Mouse (Mus musculus) limb, embryonic 11.5 days (tissue): ENCODE measurements around the gene Plce1. TPM values are rescaled to one million over a fixed set of nuclear protein-coding genes. Genes with fewer than 3 reads are reported as not detected.

Source experiments
- ATAC-seq: fragments of 200-750 bp; cut with Nextera tagmentation; 2 replicates; pipeline ENCODE4 v1.8.0; 2017; ENCODE audit warnings: low read depth; ENCODE audit not compliant: insufficient number of reproducible peaks, low FRiP score, low TSS enrichment
- DNase-seq: peaks from one replicate; pipeline ENCODE4 v3.0.0-alpha.2; 2015; ENCODE audit warnings: low spot score
- H3K27ac ChIP-seq: fragments of 300-500 bp; sonication (generic); replicated peaks from 2 replicates; pipeline ENCODE4 v1.5.1; 2014; ENCODE audit warnings: low read depth, mild to moderate bottlenecking, low read length
- H3K27me3 ChIP-seq: fragments of 300-500 bp; sonication (generic); 2 replicates; pipeline ENCODE4 v1.6.1; 2014; ENCODE audit warnings: mild to moderate bottlenecking, low read length, mixed read lengths; ENCODE audit not compliant: control insufficient read depth, insufficient read depth
- H3K36me3 ChIP-seq: fragments of 300-500 bp; sonication (generic); 2 replicates; pipeline ENCODE4 v1.6.1; 2014; ENCODE audit warnings: mild to moderate bottlenecking, low read length, moderate library complexity, mixed read lengths; ENCODE audit not compliant: control insufficient read depth, insufficient read depth
- H3K4me1 ChIP-seq: fragments of 300-500 bp; sonication (generic); 2 replicates; pipeline ENCODE4 v1.6.1; 2014; ENCODE audit warnings: low read length, mixed read lengths; ENCODE audit not compliant: control insufficient read depth, insufficient read depth
- H3K4me2 ChIP-seq: fragments of 300-500 bp; sonication (generic); 2 replicates; pipeline ENCODE4 v1.6.1; 2014; ENCODE audit warnings: low read depth, mild to moderate bottlenecking, moderate library complexity; ENCODE audit not compliant: severe bottlenecking
- H3K4me3 ChIP-seq: fragments of 300-500 bp; sonication (generic); 2 replicates; pipeline ENCODE4 v1.5.1; 2014; ENCODE audit warnings: low read depth, low read length
- H3K9ac ChIP-seq: fragments of 300-500 bp; sonication (generic); 2 replicates; pipeline ENCODE4 v1.6.1; 2014; ENCODE audit warnings: mild to moderate bottlenecking, low read length
- H3K9me3 ChIP-seq: fragments of 300-500 bp; sonication (generic); 2 replicates; pipeline ENCODE4 v1.6.1; 2016; ENCODE audit warnings: low read length; ENCODE audit not compliant: control insufficient read depth
- WGBS: fragments of 180-500 bp; shearing (Covaris S2); extraction: QIAGEN DNeasy Blood & Tissue Kit; methylation state at CpG from one replicate; pipeline ENCODE4 v1.1.7; 2014; 5-methylcytosine and 5-hydroxymethylcytosine counted together
- polyA plus RNA-seq: library from polyadenylated mRNA; unstranded; fragments of >200 nt; fragmentation: Nextera tagmentation; extraction: Ambion mirVana; gene quantifications from 2 replicates; pipeline ENCODE4 v1.2.1, GENCODE M21; 2014

Gene Plce1
- polyA plus RNA-seq, 1 experiment from 2014 or later, result 4.5 TPM

DNA sequence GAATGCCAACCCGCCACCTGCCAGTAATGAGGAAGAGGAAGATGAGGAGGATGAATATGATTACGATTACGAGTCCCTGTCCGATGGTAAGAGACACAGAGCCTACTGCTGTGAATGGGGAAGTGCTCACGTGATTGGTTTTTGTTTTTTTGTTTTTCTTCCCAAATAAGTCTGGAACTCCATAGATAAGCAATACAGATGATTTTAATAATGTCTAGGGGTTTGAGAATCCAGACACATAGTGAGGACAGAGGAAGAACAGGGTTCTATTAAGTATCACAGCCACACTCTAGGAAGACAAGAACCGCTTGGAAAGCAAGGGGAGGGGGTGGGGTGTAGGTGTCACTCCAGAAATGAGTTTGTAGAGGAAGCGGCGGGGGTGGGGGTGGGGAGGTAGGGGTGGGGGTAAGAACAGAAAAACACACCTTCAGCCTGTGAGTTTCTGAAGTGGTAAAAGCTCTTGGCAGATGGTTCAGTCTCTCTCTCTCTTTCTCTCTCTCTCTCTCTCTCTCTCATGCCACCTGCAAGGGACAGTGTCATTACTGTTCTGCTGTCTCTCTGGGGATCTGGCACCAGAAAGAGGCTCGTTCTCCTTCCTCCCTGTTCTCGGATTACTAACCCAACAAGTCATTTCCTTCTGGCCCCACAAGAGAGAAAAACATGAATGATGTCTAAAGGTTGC is 265.0 kb downstream of the Plce1 start:
- Histone ChIP-seq H3K27ac (no peak overlapping the region), H3K27me3 (no peaks in the 10 kb centered on the region), H3K36me3 (no peaks in the 10 kb centered on the region), H3K9ac (no peak overlapping the region), H3K4me3 (no peak overlapping the region), H3K9me3 (no peaks in the 10 kb centered on the region), H3K4me2 (no peak overlapping the region), H3K4me1 (peaks cover 11% of the 10 kb centered on the region)
- 60% methylated on average over 10 of the region's 10 CpGs for WGBS
- no peak for DNase-seq
- no peak for ATAC-seq

DNA sequence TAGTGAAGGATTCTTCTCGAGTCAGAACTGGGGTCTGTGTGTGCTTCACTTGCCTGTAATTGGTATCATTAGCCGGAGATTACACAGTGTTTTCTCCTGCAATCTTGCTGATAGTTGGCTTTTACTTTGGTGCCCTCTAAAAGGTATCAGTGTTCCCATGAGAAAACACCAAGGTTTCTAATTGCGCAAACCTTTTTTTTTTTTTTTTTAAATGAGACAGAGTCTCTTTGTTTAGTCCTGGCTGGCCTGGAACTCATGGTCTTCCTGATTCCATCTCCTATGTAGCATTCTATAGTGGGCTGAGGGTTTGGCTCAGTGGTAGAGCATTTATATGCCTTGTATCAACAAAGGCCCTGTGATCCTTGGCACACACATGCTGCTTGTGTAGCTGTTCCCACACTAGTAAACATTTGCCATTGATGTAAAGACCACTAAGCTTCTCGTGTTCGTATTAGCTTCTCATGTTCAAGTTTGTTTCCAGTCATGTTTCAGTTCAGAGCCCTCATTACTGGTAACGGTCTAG is 265.6 kb downstream of the Plce1 start:
- Histone ChIP-seq H3K36me3 (no peaks in the 10 kb centered on the region), H3K4me2 (no peak overlapping the region), H3K27me3 (no peaks in the 10 kb centered on the region), H3K4me3 (no peak overlapping the region), H3K9ac (no peak overlapping the region), H3K27ac (no peak overlapping the region), H3K4me1 (peaks cover 11% of the 10 kb centered on the region), H3K9me3 (no peaks in the 10 kb centered on the region)
- ATAC-seq (no peak), DNase-seq (no peak)
- 62% methylated on average over 6 of the region's 6 CpGs for WGBS

DNA sequence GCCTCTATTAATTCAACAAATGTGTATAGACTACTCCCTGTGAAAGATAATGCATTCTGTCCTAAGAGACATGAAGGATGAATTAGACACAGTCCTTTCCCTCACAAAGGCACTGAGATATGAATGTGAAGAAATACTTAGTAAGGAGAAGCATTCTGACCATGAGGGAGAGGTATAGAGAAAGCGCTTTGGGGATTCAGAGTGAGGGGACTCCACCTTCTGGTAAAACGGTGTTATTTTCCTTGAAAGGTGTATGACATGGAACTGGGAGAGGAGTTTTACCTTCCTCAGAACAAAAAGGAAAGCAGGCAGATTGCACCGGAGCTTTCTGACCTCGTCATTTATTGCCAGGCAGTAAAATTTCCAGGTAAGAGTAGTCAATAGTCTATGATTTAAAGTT is 269.3 kb downstream of the Plce1 start:
- no peak for ATAC-seq
- no peak overlapping the region for H3K4me3 ChIP-seq

DNA sequence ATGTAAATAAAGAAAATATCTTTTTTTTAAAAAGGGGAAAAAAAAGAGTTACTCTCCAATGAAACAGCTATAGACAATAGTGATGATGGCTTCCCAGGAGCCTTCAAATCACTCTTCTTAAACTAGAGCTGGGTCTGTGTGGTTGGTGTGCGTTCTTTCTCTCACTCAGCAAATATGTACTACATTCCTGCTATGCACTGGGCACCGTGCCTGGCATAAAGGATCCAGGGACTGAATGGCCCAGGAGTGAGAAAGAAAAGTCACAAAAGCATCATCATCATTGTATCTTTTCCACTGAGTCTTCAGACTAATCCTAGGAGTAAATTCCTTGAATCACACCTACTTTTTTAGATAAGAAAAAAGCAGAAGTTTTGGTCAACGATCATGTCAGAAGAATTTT is 276.3 kb downstream of the Plce1 start:
- DNase-seq (no peak), ATAC-seq (no peak)
- Histone ChIP-seq H3K9ac (no peak overlapping the region), H3K27ac (no peak overlapping the region), H3K36me3 (no peaks in the 10 kb centered on the region), H3K4me3 (no peak overlapping the region), H3K4me1 (no peaks in the 10 kb centered on the region), H3K9me3 (no peaks in the 10 kb centered on the region), H3K27me3 (no peaks in the 10 kb centered on the region), H3K4me2 (no peak overlapping the region)
- 89% methylated on average over 3 of the region's 3 CpGs for WGBS

More for the DNA sequence above, 269.3 kb downstream of the Plce1 start:
- Histone ChIP-seq H3K4me1 (no peaks in the 10 kb centered on the region; the same call in 1 of the 2 replicates), H3K9ac (no peak overlapping the region), H3K4me2 (no peak overlapping the region), H3K27me3 (no peaks in the 10 kb centered on the region), H3K9me3 (no peaks in the 10 kb centered on the region), H3K27ac (no peak overlapping the region), H3K36me3 (no peaks in the 10 kb centered on the region)
- DNase-seq, result no peak
- WGBS, result 53% methylated on average over 4 of the region's 4 CpGs

DNA sequence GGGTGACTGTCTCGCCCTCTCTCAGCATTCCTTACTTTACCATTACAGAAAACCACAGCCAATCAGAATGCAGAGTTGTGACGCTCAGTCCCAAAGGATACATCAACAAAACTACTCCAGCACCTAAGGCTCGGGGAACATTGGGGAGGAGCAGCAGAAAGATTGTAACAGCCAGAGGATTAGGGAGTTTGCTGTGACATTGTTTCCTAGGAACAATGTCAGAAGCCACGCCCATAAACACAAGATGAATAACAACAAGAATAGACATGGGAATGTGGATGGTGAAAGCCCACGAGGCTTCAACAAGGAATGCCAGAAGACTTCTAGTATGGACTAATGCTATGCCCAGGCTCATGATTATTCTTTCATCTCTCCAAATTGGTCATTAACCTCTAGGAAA is 277.1 kb downstream of the Plce1 start:
- H3K9me3 ChIP-seq, result no peaks in the 10 kb centered on the region
- WGBS, result 71% methylated on average over 5 of the region's 5 CpGs
- DNase-seq (no peak), ATAC-seq (no peak)
- H3K4me1 ChIP-seq, result no peaks in the 10 kb centered on the region
- no peak overlapping the region for H3K9ac ChIP-seq
- H3K4me3 ChIP-seq, result no peak overlapping the region
- no peak overlapping the region for H3K4me2 ChIP-seq
- no peaks in the 10 kb centered on the region for H3K36me3 ChIP-seq
- no peak overlapping the region for H3K27ac ChIP-seq
- no peaks in the 10 kb centered on the region for H3K27me3 ChIP-seq

DNA sequence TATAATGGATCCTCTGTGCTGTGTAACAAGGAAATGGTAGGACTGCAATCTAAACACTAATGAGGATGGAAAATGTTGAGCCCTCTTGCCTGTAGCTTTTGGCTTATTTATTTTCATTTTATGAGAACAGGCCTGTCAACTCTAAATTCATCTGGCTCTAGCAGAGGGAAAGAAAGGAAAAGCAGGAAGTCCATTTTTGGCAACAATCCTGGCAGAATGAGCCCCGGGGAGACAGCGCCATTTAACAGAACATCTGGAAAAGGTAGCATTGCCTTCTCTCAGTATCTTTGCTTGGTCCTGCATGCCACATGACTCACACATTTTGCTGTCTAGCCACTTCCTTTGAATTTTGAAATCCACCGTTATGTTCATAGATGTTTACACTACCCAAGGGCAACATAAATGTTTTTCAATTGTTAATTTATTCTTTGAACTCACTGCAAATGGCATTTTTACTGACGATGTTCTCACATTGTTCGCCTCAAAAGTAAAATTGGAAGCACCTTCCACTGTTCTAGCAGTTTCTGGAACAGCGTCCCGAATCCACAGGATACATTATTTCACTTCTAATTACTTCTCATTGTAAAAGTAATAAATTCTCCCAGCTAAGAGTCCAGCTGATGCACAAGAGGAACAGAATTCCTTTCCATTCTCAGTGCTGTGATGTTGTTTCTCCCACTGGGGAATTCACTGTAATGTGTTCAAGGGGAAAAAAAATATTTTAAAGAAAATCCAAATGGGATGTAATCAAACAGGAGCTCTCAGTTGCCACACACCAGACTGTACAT is 278.0 kb downstream of the Plce1 start:
- ATAC-seq, result no peak
- 35% methylated on average over 7 of the region's 7 CpGs for WGBS
- H3K4me3 ChIP-seq, result no peak overlapping the region

DNA sequence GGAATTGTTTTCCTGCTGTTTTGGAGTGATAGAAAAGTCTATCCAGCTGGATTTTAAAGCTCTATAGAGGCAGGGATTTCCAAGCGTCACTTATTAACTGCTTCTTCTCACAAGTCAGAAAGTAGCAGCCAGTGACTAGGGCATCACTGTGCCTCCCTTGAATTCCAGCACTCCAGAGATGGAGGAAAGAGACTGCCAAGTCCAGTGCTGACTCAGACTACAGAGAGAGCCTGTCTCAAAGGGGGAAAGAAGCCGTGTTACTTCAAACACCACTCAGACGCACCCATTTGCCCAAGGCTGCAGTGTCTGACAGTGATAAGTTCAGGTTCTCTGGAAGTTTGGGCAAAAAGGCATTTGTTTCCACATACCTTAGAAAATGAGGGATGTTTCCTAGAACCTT is 279.5 kb downstream of the Plce1 start:
- no peak for DNase-seq
- Histone ChIP-seq H3K9ac (no peak overlapping the region), H3K27me3 (no peaks in the 10 kb centered on the region), H3K9me3 (no peaks in the 10 kb centered on the region), H3K36me3 (no peaks in the 10 kb centered on the region), H3K27ac (no peak overlapping the region), H3K4me2 (no peak overlapping the region), H3K4me1 (no peaks in the 10 kb centered on the region), H3K4me3 (no peak overlapping the region)
- ATAC-seq, result no peak
- WGBS, result 71% methylated on average over 3 of the region's 3 CpGs

More for the DNA sequence above, 278.0 kb downstream of the Plce1 start:
- Histone ChIP-seq H3K4me2 (no peak overlapping the region), H3K36me3 (no peaks in the 10 kb centered on the region), H3K4me1 (no peaks in the 10 kb centered on the region), H3K27me3 (no peaks in the 10 kb centered on the region), H3K27ac (no peak overlapping the region), H3K9me3 (no peaks in the 10 kb centered on the region), H3K9ac (no peak overlapping the region)
- DNase-seq, result no peak

DNA sequence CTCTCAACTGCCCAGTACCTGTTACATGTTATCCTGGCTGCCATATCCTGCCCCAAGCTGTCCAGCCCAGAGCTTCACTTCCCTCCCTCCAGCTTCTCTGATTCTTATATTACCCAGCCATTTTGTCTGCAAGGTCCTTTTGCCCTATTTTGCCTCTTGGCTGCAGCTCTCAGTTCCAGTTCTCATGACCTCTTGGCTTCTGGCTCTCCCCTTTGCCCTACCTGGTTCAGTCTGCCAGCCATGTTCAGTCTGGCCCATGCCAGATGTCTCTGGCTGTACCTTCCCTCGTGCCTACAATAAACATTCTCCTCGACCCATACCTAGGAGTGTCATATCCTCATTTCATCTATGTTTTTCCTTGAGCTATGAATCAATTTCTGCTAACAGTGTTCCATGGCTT is 285.4 kb downstream of the Plce1 start:
- no peak overlapping the region for H3K27ac ChIP-seq
- H3K9me3 ChIP-seq, result no peaks in the 10 kb centered on the region
- H3K36me3 ChIP-seq, result no peaks in the 10 kb centered on the region
- no peaks in the 10 kb centered on the region for H3K4me1 ChIP-seq
- no peaks in the 10 kb centered on the region for H3K27me3 ChIP-seq
- no peak overlapping the region for H3K4me2 ChIP-seq
- no peak for DNase-seq
- WGBS, result 82% methylated on average over 2 of the region's 2 CpGs
- no peak overlapping the region for H3K4me3 ChIP-seq
- ATAC-seq, result no peak
- no peak overlapping the region for H3K9ac ChIP-seq
